Mouse (Mus musculus) embryonic facial prominence, embryonic 10.5 days (tissue): ENCODE measurements at regions not wholly inside any gene's neighbourhood (a gene's known extent, or its start where the extent isn't known, plus 50 kb on each side); places are given as distances from the start of the nearest gene placed in this dataset.

Source experiments
- DNase-seq: peaks from one replicate; pipeline ENCODE4 v3.0.0-alpha.2; 2017; ENCODE audit warnings: low spot score
- H3K27ac ChIP-seq: fragments of 300-500 bp; sonication (generic); replicated peaks from 2 replicates; pipeline ENCODE4 v1.5.1; 2016; ENCODE audit warnings: mild to moderate bottlenecking
- H3K27me3 ChIP-seq: fragments of 300-500 bp; sonication (generic); replicated peaks from 2 replicates; pipeline ENCODE4 v1.6.1; 2016; ENCODE audit warnings: low read depth, mild to moderate bottlenecking; ENCODE audit not compliant: poor library complexity, severe bottlenecking
- H3K36me3 ChIP-seq: fragments of 300-500 bp; sonication (generic); replicated peaks from 2 replicates; pipeline ENCODE4 v1.6.1; 2016; ENCODE audit warnings: mild to moderate bottlenecking, moderate library complexity
- H3K4me1 ChIP-seq: fragments of 300-500 bp; sonication (generic); 2 replicates; pipeline ENCODE4 v1.6.1; 2016
- H3K4me3 ChIP-seq: fragments of 300-500 bp; sonication (generic); 2 replicates; pipeline ENCODE4 v1.5.1; 2016; ENCODE audit warnings: mild to moderate bottlenecking, moderate library complexity
- H3K9me3 ChIP-seq: fragments of 300-500 bp; sonication (generic); 2 replicates; pipeline ENCODE4 v1.6.1; 2016; ENCODE audit warnings: mild to moderate bottlenecking
- WGBS: fragments of 180-500 bp; shearing (Covaris S2); methylation state at CpG from one replicate; pipeline ENCODE4 v1.1.7; 2016; 5-methylcytosine and 5-hydroxymethylcytosine counted together

- Histone ChIP-seq H3K4me1 (no peaks in the 10 kb centered on the region), H3K36me3 (no peaks in the 10 kb centered on the region), H3K27me3 (no peaks in the 10 kb centered on the region), H3K9me3 (no peaks in the 10 kb centered on the region), H3K27ac (no peak overlapping the region), H3K4me3 (no peak overlapping the region)
- WGBS: 69% methylated on average over 7 of the region's 7 CpGs
- no peak for DNase-seq
These were observed 1445.5 kb upstream of the Tenm2 start for GRCm38 (mm10) chr11:38681264-38681663.

DNA sequence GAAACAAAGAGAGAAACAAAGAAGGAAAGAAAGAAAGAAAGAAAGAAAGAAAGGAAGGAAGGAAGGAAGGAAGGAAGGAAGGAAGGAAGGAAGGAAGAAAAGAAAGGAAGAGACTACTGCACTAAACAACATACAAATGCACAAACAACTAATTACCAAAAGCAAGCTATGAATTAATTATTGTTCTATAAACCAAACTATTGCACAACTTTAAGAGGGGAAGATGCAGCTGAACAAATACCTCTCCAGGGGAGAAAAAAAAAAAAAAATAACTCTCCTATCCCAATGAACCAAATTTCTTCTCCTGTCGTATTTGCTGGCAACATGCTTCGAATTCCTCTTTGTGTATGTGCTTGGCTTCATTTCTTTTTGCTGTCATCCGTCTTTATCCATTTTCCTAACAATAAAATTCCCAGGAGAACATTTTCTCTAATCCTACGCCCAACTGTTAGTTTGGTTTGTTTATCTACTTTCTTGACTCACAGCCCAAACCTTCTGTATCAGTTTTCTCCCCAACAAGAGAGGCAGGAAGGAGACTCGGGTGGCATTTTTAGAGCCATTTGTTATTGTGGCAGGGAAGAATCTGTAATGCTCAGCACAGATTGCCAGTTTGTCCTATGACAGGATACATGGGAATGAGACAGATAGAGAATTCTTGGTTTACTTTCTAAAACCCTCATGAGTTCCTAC, 1437.7 kb upstream of the Tenm2 start:
- no peak overlapping the region for H3K27ac ChIP-seq
- WGBS: 66% methylated on average over 5 of the region's 5 CpGs
- no peak for DNase-seq
- H3K27me3 ChIP-seq: no peaks in the 10 kb centered on the region
- H3K4me3 ChIP-seq: no peak overlapping the region
- no peaks in the 10 kb centered on the region for H3K36me3 ChIP-seq
- no peaks in the 10 kb centered on the region for H3K4me1 ChIP-seq
- 0 out of 2 replicates have a peak, but pooled peaks cover 3% of the 10 kb centered on the region for H3K9me3 ChIP-seq
